Mouse (Mus musculus) kidney, postnatal 0 days (tissue): ENCODE data around the gene St8sia6. TPM values are rescaled to one million over a fixed set of nuclear protein-coding genes. Genes with fewer than 3 reads are reported as not detected.

Experiments
- ATAC-seq: fragments of 200-750 bp; cut with Nextera tagmentation; replicated peaks from 2 replicates; pipeline ENCODE4 v1.8.0; 2017; ENCODE audit warnings: low read depth, moderate number of reproducible peaks, moderate TSS enrichment, moderate library complexity; ENCODE audit not compliant: low FRiP score
- DNase-seq: peaks from one replicate; pipeline ENCODE4 v3.0.0-alpha.2; 2016; ENCODE audit warnings: low spot score
- H3K27ac ChIP-seq: fragments of 300-500 bp; sonication (generic); 2 replicates; pipeline ENCODE4 v1.5.1; 2014; ENCODE audit warnings: mild to moderate bottlenecking
- H3K27me3 ChIP-seq: fragments of 300-500 bp; sonication (generic); 2 replicates; pipeline ENCODE4 v1.6.1; 2014; ENCODE audit warnings: low read length, mixed read lengths; ENCODE audit not compliant: insufficient read depth
- H3K36me3 ChIP-seq: fragments of 300-500 bp; sonication (generic); 2 replicates; pipeline ENCODE4 v1.6.1; 2014; ENCODE audit warnings: low read length, mixed read lengths; ENCODE audit not compliant: insufficient read depth
- H3K4me1 ChIP-seq: fragments of 300-500 bp; sonication (generic); replicated peaks from 2 replicates; pipeline ENCODE4 v1.6.1; 2014; ENCODE audit warnings: antibody characterized with exemption, low read length, mixed read lengths; ENCODE audit not compliant: insufficient read depth
- H3K4me2 ChIP-seq: fragments of 300-500 bp; sonication (generic); 2 replicates; pipeline ENCODE4 v1.6.1; 2014; ENCODE audit warnings: mild to moderate bottlenecking, low read length, moderate library complexity, mixed read lengths
- H3K4me3 ChIP-seq: fragments of 300-500 bp; sonication (generic); replicated peaks from 2 replicates; pipeline ENCODE4 v1.5.1; 2014; ENCODE audit warnings: low read depth, low read length
- H3K9ac ChIP-seq: fragments of 300-500 bp; sonication (generic); 2 replicates; pipeline ENCODE4 v1.6.1; 2014; ENCODE audit warnings: low read depth, low read length
- H3K9me3 ChIP-seq: fragments of 300-500 bp; sonication (generic); replicated peaks from 2 replicates; pipeline ENCODE4 v1.6.1; 2016; ENCODE audit warnings: low read length, inconsistent platforms, mixed read lengths
- CTCF ChIP-seq: IDR thresholded peaks from 2 replicates; pipeline ENCODE4 v1.5.1; 2016; ENCODE audit warnings: antibody characterized with exemption, low read depth, mild to moderate bottlenecking, moderate library complexity
- WGBS: fragments of 180-500 bp; shearing (Covaris S2); extraction: QIAGEN DNeasy Blood & Tissue Kit; methylation state at CpG from one replicate; pipeline ENCODE4 v1.1.7; 2014; 5-methylcytosine and 5-hydroxymethylcytosine counted together
- polyA plus RNA-seq: library from polyadenylated mRNA; unstranded; fragments of >200 nt; fragmentation: Nextera tagmentation; extraction: Ambion mirVana; gene quantifications from 2 replicates; pipeline ENCODE4 v1.2.1, GENCODE M21; 2015

The St8sia6 gene
- polyA plus RNA-seq, 1 experiment from 2014 or later: 5.4 TPM

- DNase-seq (no peak), ATAC-seq (no peak)
- no peak overlapping the region for H3K27ac ChIP-seq
- WGBS: 58% methylated on average over 1 of the region's 1 CpGs
- H3K27me3 ChIP-seq: no peaks in the 10 kb centered on the region
- H3K4me3 ChIP-seq: no peak overlapping the region
- 0 out of 2 replicates have a peak, but pooled peaks cover 3% of the 10 kb centered on the region for H3K4me1 ChIP-seq
- no peaks in the 10 kb centered on the region for H3K36me3 ChIP-seq
- no peak overlapping the region for H3K4me2 ChIP-seq
- H3K9me3 ChIP-seq: no peaks in the 10 kb centered on the region
- no peak overlapping the region for H3K9ac ChIP-seq
- no peak for TF ChIP-seq CTCF
Measured at GRCm38 (mm10) chr2:13750777-13751176, 43.1 kb downstream of the St8sia6 start.

DNA sequence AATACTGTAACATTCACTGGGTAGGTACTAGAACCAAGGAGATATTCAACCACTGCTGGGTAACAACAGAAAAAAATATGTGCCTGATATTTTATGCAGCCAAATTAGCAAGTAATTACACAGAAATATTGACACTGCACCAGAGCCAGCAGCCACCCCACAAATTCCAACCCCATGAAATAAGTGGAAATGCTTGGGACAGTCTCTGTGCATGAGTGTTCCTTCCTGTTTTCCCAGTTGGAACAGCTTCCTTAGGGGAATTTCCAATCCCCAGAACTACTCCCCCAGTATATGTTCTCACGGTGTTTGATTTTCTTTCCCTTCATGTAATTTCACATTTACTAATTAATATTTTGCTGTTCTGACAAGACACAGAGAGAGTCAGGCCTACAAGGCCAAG is 43.8 kb downstream of the St8sia6 start:
- Histone ChIP-seq H3K9me3 (no peaks in the 10 kb centered on the region), H3K9ac (no peak overlapping the region), H3K27me3 (no peaks in the 10 kb centered on the region), H3K4me3 (no peak overlapping the region), H3K4me2 (no peak overlapping the region), H3K4me1 (0 out of 2 replicates have a peak, but pooled peaks cover 3% of the 10 kb centered on the region), H3K27ac (no peak overlapping the region), H3K36me3 (no peaks in the 10 kb centered on the region)
- TF ChIP-seq CTCF: no peak
- ATAC-seq (no peak), DNase-seq (peak; percentile 21)
- 37% methylated on average over 1 of the region's 1 CpGs for WGBS

DNA sequence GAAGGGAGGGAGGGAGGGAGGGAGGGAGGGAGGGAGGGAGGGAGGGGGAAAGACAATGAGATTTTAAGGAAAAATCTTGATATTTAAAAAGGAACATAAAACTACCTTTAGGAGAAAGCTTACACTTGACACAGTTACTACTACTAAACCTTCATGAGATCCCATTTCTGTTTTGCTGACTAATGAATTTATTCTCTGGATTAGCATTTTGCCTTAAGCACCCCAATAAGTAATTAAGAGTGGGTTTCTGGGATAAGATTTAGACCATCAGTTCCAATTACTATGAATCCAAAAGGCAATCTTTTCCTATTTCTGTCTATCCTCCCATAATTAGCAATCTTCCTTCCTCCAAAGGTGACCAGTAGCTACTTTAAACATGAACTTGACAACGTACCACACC is 44.7 kb downstream of the St8sia6 start:
- H3K9ac ChIP-seq: no peak overlapping the region
- TF ChIP-seq CTCF: no peak
- H3K9me3 ChIP-seq: no peaks in the 10 kb centered on the region
- H3K4me1 ChIP-seq: 0 out of 2 replicates have a peak, but pooled peaks cover 3% of the 10 kb centered on the region
- ATAC-seq (no peak), DNase-seq (no peak)
- H3K36me3 ChIP-seq: no peaks in the 10 kb centered on the region
- no peaks in the 10 kb centered on the region for H3K27me3 ChIP-seq
- WGBS: 54% methylated on average over 1 of the region's 1 CpGs
- H3K4me3 ChIP-seq: no peak overlapping the region
- H3K4me2 ChIP-seq: no peak overlapping the region
- H3K27ac ChIP-seq: no peak overlapping the region

GRCm38 (mm10) chr2:13747576-13747975 is 46.3 kb downstream of the St8sia6 start:
- no peak for TF ChIP-seq CTCF
- ATAC-seq: no peak
- Histone ChIP-seq H3K4me3 (no peak overlapping the region), H3K9me3 (no peaks in the 10 kb centered on the region), H3K27ac (no peak overlapping the region), H3K4me1 (0 out of 2 replicates have a peak, but pooled peaks cover 3% of the 10 kb centered on the region), H3K4me2 (no peak overlapping the region), H3K27me3 (no peaks in the 10 kb centered on the region), H3K9ac (no peak overlapping the region), H3K36me3 (no peaks in the 10 kb centered on the region)
- no peak for DNase-seq
- WGBS: 92% methylated on average over 1 of the region's 1 CpGs

- Histone ChIP-seq H3K9ac (no peak overlapping the region), H3K9me3 (no peaks in the 10 kb centered on the region), H3K27me3 (no peaks in the 10 kb centered on the region), H3K4me1 (0 out of 2 replicates have a peak, but pooled peaks cover 3% of the 10 kb centered on the region), H3K36me3 (no peaks in the 10 kb centered on the region), H3K4me3 (no peak overlapping the region), H3K27ac (no peak overlapping the region), H3K4me2 (no peak overlapping the region)
- no peak for ATAC-seq
- 67% methylated on average over 1 of the region's 1 CpGs for WGBS
- no peak for TF ChIP-seq CTCF
- DNase-seq: no peak
Measured at GRCm38 (mm10) chr2:13746023-13746422, 47.8 kb downstream of the St8sia6 start.

DNA sequence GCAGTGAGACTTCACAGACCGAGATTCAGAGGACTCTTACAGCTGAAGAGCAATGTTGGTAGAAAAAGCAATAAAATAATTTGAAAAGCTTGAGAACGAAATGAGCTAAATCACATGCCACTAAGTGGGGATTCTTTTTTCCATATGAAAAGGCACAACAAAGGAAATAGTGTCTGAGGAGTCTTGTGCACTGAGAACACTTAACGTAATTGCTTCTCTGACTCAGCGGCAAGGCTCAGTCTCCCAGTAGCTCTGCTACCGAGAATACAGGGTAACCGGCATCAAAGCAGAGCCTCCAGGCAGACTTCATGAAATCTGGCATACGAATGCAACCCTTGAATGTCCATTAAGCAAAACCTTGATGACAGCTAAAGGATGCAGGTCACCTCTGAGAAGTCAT is 55.2 kb downstream of the St8sia6 start:
- H3K9ac ChIP-seq: no peak overlapping the region
- H3K4me2 ChIP-seq: no peak overlapping the region
- 31% methylated on average over 7 of the region's 7 CpGs for WGBS
- no peaks in the 10 kb centered on the region for H3K36me3 ChIP-seq
- TF ChIP-seq CTCF: no peak
- H3K27me3 ChIP-seq: no peaks in the 10 kb centered on the region
- no peak for ATAC-seq
- no peaks in the 10 kb centered on the region for H3K4me1 ChIP-seq
- no peaks in the 10 kb centered on the region for H3K9me3 ChIP-seq
- no peak for DNase-seq
- H3K27ac ChIP-seq: no peak overlapping the region
- H3K4me3 ChIP-seq: no peak overlapping the region

GRCm38 (mm10) chr2:13727901-13728300 is 66.0 kb downstream of the St8sia6 start:
- Histone ChIP-seq H3K9ac (no peak overlapping the region), H3K9me3 (no peaks in the 10 kb centered on the region), H3K27me3 (no peaks in the 10 kb centered on the region), H3K4me2 (no peak overlapping the region), H3K4me1 (no peaks in the 10 kb centered on the region), H3K27ac (no peak overlapping the region), H3K4me3 (no peak overlapping the region), H3K36me3 (no peaks in the 10 kb centered on the region)
- 16% methylated on average over 2 of the region's 2 CpGs for WGBS
- no peak for TF ChIP-seq CTCF
- DNase-seq (no peak), ATAC-seq (no peak)
